Mouse (Mus musculus): ENCODE results near the gene Azin2. TPM values are rescaled to one million over a fixed set of nuclear protein-coding genes. Genes with fewer than 3 reads are reported as not detected.

Azin2 gene
- 10 to 100 TPM; 62.3 to 69.7 TPM for total RNA-seq (2021)
- long read RNA-seq, experiment 1, transcript Azin2-201 (11 exons, 2,063 nt) = major isoform, 48 of 117 reads
- long read RNA-seq, experiment 1, partial matches to known transcripts = 27 of 117 reads
- long read RNA-seq, experiment 1, other reads (novel, unspliced or antisense) = 38 of 117 reads
- long read RNA-seq, experiment 2, transcript Azin2-201 (11 exons, 2,063 nt) = major isoform, 79 of 150 reads
- long read RNA-seq, experiment 2, partial matches to known transcripts = 25 of 150 reads
- long read RNA-seq, experiment 2, other reads (novel, unspliced or antisense) = 43 of 150 reads

DNA sequence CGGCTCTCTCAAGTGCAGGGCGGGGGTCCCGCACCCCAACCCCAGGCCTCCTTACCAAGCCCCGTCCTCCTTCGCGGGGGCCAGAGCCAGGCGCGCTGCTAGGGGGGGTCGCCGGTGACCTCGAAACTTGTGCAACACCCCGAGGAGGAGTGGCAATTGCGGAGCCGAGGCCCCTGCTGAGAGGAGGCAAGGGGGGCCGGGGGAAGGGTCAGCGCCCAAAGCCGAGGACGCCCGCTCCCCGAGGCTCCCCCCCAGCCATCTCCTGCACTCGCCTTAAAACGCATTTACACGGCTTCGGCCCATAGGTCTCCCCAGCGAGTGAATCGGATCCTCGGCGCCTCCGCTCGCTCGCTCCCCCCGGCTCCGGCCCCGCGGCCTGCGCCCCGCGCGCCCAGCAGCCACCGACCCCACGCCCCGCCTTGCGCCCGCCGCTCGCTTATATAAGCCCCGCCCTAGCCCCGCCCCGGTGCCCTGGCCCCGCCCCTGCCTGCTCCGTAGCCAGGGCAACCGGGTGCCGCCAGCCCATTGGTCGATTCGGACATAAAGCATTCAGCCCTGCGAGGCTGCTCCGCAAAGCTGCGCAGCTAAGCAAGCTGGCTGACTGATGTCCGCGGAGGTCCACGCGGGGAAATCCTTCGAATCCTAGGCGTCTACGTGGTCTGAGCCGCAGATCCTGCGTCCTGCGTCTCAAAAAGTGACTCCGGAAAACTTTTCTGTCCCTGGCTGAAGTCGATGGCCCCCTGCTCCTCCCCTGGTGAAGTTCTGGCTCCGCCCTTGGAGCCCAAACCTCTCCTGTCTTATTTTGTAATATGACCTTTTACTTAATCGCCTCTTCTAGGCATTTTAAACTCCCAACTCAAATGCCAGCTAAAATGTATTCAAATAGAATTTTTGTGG lies at the start of gene Azin2:
Gene Azin2, minus strand, starts transcription at position 414 of the 897 bp plus-strand sequence.
- peak; percentile 91 to 92 for DNase-seq (ENCODE audit: low spot score in 2 of 2)

DNA sequence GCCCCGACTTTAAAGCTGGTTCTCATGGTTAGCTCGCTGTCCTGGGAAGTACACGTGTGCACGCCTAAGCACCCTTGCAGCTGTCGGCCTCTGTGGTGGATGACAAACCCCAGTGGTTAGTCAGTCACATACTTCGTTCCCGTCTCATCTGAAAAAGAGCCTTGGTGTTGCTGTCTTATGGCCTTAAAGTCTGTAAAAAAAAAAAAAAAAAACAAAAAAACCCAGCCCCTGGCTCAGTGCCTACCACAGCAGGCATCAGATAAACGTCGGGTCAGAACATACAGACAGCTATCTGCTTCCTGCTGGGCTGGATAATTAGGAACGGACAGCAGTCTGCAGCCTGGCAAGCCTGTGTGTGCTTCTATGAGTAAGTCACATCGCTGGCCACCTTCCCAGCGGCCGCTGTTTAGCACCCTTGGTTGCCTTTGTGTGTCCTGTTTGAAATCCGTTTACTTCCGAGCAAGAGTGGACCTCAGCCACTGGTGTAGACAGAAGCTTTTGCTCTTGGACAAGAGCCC lies 49.4 kb upstream of the Azin2 start:
- no peak for DNase-seq (ENCODE audit: low spot score in 2 of 2)

DNA sequence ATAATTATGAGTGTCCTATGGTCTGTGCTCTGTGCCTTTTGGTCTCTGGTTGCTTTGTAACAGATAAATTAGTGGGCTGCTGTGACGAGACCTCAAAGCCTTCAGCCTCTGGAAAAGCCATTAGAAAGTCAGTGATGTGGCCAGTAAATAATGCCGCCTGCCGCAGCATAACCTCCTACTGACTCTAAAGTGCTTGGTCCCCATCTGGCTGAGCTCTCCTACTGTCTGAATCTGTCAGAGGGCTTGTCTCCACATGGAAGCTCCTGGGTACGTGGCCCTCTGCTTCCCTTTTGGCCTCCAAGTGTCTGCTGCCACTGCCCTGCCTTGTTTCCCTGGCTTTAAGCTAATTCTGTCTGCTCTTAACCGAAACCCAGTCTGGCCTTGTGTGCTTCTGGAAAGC lies 47.3 kb upstream of the Azin2 start:
- DNase-seq (ENCODE audit: low spot score in 2 of 2) = no peak

DNA sequence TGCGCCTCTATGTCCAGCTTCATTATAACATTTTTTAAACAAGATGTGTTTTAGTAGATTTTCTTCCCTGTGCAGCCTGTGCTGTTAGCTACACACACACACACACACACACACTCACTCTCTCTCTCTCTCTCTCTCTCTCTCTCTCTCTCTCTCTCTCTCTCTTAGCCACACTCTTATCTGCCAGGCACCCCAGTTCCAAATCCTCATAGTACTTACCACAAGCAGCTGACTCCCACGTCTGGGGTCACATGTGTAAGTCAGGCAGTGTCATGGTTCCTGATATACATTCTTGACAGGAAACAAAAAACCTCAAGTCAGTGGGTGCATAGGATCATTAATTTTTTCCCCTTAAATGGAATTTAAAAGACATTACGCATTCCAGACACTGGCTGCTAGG lies 46.4 kb upstream of the Azin2 start:
- DNase-seq (ENCODE audit: low spot score in 2 of 2) = no peak

DNA sequence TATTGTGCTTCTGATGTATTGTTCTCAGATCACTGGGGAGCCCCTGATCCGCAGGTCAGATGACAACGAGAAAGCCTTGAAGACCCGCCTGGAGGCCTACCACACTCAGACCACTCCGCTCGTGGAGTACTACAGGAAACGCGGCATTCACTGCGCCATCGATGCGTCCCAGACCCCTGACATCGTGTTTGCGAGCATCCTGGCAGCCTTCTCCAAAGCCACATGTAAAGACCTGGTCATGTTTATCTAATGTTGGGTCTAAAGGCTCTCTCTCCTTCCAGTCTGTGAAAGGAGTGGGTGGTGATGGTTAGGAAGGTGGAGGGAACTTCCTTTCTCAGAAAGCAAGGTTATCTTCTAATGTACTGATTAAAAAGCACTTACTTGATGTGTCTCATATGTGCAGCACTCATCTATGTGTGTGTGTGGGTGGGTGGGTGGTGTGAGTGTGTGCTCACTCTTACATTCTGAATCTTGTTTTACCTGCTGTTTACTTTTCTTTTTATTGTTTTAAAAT lies 45.8 kb upstream of the Azin2 start:
- DNase-seq (ENCODE audit: low spot score in 2 of 2) = no peak

DNA sequence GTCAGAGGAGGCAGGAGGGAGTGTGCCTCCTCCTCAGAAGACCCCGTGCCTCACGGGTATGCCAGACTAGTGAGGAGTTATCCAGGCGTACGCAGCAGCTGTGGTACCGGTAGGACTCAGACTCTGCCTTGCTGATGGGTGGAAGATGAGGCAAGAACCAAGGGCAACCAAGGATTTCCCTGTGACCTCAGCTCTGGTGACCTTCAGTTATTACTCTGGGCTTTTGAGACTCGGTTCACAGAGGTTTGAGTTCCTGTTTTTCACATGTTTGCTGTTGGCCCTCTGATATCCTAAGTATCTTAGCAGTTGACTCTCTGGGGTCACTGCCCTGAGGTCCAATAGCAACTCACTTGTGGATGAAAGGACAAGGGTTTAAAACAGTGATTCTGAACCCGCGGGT lies 41.5 kb upstream of the Azin2 start:
- no peak for DNase-seq (ENCODE audit: low spot score in 2 of 2)

DNA sequence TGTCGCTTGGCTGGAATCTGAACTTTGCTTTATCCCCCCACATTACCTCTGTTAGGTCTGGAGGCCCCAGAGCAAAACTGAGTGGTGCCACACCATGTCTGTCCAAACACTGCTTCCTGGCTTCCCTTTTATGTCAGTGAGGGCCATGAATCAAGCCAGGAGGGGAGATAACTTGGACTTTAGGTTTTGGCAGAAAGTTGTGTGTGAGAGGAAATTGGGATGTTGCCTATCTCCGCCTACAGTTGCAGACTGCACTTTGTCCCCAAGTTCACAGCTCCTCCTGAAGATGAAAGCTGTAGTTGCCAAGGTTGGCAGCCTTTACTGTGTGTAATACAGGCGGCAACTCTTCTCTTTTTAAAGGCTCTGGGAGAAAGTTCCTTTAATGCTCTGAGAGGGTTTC lies 38.5 kb upstream of the Azin2 start:
- no peak for DNase-seq (ENCODE audit: low spot score in 2 of 2)

DNA sequence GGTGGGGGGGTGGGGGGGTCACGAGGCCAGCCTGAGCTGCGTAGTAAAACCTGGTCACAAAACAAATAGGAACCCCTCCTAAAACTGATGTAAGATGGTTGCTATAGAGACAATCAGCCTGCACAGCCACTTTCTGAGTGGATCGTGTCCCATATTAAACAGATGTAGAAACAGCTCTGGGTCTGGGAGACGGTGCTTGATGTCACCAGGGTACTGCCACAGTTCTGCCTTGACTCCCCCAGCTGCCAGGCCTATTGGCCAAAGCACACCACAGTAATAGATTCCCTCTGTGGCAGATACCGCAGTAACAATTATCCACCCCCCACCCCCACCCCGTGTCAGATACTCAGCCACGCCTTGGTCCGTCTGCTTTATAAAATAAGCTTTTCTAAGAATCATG lies 36.2 kb upstream of the Azin2 start:
- DNase-seq (ENCODE audit: low spot score in 2 of 2) = no peak

DNA sequence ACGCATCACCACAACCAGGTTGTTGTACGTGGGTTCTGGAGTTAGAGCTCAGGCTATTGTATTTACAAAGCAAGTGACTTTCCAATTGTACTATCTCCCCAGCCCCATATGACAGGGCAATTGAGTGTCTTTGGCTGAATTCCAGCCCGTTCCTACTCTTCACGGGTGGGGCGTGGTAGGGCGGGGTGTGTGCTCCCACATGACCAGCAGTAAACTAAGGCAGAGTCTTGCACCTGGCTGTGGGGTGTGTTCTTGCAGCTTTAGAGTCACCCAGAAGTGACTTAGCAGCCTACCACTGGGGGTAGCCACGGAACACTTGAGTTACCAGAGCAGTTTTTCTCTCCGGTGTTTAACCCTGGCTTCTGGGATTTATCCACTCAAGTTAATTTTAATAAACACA lies 35.0 kb upstream of the Azin2 start:
- DNase-seq (ENCODE audit: low spot score in 2 of 2) = no peak

DNA sequence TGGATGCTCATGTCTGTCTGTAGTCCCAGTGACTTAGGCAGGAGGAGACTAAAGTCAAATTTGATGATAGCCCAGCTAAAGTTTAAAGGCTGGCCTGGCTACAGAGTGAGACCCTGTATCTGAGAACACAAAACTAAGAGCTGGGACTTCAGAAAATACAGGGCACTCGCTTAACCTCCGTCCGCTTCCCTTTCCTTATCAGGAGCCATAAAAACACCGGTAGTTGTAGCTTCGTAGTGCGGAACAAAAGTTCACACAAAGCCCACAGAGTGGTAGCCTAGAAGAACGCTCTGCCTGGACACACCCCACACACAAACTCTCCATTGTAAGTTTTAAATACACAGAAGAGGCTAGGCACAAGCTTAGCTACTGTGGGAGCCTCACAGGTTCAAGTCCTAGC lies 33.0 kb upstream of the Azin2 start:
- no peak for DNase-seq (ENCODE audit: low spot score in 2 of 2)

DNA sequence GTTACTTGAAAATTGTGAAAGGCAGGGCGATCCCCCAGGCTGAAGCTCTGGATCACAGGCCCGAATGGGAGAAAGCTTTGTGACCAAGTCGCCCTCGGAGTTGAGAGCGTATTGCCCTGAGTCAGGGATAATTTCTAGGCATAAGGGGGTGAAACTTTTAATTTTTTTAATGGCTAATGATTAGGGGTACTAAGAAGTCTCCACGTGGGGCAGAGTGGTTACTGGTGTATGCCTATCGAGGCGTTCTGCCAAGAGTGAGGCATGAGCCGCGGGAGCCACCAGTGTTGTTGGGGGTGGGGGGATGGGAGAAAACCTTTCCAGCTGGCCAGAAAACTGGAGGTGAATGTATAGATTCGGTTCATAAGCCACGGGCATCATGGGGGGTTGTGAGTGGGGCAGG lies 31.4 kb upstream of the Azin2 start:
- no peak for DNase-seq (ENCODE audit: low spot score in 2 of 2)

DNA sequence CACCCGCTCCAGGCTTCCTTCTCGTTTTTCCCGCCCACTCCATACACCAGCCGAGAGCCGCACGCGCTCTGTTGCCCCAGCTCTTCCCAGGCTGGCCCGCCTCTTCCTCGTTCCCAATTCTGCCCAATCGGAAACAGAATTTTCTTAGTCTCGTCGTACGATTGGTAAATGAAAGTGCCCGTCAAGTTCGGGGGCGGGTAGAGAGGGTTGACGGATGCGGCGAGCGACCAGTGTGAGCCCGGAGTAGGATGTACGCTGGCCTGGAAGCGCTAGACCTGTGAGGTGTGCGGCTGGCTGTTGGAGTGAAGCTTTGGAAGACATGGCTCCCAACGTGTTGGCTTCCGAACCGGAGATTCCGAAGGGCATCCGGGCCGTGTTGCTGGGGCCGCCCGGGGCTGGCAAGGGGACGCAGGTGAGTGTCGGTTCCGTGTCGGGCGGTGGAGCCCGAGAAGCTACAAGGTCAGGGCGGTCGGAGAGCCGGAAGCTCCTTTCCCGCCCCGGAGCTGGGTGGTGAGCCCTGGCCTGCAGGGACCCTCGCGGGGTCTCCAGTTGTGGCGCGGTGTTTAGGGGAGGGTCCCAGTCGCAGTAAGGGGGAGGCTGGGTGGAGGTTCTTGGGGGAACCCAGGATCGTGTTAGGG lies 30.9 kb upstream of the Azin2 start:
- peak; percentile 91 to 94 for DNase-seq (ENCODE audit: low spot score in 2 of 2)

DNA sequence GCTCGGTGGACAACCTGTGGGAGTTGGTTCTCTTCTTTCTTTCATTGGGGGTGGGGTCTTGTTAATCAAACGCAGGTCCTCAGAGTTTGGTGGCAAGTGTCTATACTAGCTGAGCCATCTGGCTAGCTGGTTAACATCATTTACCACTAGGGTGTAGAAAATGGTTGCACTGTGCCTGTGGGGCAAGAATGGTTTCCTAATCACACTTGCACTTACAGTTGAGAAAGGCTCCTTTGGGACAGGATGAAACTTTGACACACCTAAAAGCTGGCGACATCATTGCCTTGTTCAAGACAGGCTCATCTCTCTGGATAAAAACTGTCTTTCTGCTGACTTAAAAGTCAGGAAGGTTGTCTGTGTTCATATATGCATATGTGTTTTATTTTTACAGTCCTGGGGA lies 29.9 kb upstream of the Azin2 start:
- no peak for DNase-seq (ENCODE audit: low spot score in 2 of 2)

DNA sequence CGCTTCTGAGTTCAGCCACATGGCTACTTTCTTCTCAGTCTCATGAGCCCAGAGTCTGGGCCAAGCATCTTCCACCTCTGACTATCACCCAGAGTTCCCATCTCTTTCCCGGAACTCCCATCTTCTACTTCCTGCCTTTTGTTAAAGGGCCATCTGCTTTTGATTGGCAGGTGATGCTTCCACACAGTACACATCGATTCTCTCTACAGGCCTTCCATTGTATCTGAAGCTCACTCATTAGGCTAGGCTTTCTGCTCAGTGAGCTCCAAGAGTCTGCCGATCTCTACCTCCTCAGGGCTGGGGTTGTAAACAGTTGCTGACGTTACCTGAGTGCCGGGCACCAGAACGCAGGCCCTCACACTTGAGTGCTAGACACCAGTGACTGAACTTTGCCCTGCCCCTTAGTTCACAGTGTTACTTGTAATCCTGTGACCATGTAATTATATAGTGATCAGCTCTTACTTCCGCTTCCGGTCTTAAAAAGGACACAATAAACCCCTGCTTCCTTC lies 29.3 kb upstream of the Azin2 start, which contains the start of gene Ak2:
Gene Ak2, plus strand, starts transcription at position 459 of the 509 bp plus-strand sequence.
- no peak for DNase-seq (ENCODE audit: low spot score in 2 of 2)

DNA sequence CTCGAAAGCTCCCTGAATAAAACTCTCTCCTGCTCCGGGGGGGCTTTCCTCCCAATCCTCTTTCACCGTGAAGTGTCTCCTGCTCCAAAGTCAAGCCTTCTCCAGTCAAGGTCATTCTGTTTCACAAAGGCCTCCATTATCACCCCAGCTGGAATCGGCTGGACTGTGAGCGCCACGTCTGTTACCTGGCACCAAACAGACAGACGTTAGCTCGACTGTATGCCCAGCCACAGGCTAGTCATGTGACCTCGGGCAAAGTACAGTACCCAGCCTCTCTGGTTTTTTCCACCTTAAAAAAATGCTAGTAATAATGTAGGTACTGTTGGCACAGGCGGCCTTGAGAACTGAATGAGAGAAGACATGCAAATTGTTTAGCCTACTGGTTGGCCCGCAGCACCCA lies 27.4 kb upstream of the Azin2 start:
- no peak for DNase-seq (ENCODE audit: low spot score in 2 of 2)

DNA sequence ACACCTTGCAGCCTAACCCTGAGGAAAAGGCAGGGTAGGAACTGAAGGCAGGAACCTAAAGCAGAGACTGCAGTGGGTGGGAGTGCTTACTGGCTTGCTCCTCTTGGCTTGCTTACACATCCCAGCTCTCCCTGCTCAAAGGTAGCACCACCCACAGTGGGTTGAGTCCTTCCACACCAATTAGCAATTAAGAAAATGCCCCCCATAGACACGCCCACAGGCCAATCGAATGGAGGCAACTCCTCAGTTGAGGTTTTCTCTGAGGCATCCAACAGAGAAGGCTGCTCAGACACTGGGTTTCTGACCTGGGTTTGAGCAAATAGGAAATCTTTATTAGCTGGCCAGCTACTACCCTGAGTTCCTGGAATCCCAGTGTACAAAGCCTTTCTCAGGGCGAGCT lies 26.7 kb upstream of the Azin2 start:
- DNase-seq (ENCODE audit: low spot score in 2 of 2) = no peak

DNA sequence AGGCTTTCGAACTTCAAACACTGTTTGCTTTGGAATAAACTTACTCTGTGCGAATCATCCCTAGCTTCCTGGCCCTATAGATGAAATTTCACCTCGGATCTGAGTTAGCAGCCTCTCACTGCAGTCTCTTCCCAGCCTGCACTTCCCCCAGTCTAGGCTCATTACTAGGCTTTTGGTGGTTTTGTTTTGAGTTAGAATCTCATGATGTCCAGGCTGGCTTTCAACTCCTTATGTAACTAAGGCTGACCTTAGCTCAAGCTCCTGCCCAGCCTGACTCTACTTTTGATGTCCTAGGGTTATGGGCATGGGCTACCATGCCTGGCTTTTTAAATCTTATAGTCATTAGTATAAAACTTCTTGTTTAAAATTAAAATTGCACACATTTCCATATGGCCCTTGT lies 22.4 kb upstream of the Azin2 start:
- no peak for DNase-seq (ENCODE audit: low spot score in 2 of 2)

DNA sequence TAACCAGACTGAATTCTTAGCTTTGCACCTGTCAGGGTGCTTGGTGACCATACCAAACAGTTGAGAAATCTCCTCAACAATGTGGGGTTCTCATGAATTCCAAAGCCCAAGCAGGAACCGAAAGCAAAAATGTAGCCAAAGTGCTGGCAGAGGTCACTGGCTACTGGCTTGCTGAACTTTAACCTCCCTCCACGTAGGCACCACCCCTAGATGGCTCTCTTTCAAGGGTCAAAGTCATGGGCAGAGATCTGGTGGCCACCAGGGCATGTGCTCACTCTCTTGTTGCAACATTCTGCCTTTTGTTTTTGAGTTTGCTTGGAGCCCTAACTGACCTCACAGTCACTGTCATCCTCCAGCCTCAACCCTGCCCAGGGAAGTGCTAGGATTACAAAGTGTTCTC lies 21.4 kb upstream of the Azin2 start:
- DNase-seq (ENCODE audit: low spot score in 2 of 2) = no peak

DNA sequence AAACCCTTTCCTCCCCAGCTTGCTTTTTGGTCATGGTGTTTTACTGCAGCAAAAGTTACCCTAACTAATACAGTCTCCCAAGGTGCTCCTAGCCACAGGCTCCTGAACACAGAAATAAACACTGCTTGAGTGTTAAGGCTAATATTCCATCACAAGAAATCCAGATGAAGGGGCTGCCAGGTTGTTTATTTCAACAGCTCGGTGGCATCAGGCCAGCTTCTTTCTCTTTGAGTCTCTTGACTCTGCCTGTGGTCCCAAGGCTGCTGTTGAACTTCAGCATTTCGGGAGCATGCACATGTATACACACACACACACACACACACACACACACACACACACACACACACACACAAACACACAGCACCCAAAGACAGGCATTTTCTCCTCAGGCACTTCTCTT lies 20.9 kb upstream of the Azin2 start:
- no peak for DNase-seq (ENCODE audit: low spot score in 2 of 2)

DNA sequence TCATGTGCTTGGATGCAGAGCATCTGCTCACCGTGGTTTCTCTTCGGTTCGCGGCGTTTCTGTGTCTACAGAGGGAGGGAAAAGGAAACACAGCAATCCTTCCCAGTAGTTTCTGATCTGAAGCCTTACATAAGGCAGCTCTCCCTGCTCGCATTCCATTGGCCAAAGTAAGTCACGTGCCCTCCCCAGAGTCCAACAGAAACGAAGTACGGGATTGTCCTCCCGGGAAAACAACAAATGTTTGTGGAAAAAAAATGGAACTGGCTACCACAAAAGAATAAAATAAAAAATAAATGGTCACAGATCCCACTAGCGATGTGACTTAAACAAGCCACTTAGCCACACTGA lies 19.6 kb upstream of the Azin2 start:
- no peak for DNase-seq (ENCODE audit: low spot score in 2 of 2)
